Mouse (Mus musculus) embryonic fibroblast, embryonic 13.5 days (primary cell): Measurements from ENCODE around the gene Pcca. TPM values are rescaled to one million over a fixed set of nuclear protein-coding genes. Genes with fewer than 3 reads are reported as not detected.
A peak's percentile ranks its signal among the peaks of the same experiment; 100 is the strongest.

Experiments used
- H3K27ac ChIP-seq: 2 replicates; pipeline ENCODE4 v1.5.1; 2012; ENCODE audit warnings: low read length, control low read depth, inconsistent platforms; ENCODE audit not compliant: insufficient read depth
- H3K4me1 ChIP-seq: 2 replicates; pipeline ENCODE4 v1.6.1; 2011; ENCODE audit warnings: low read length; ENCODE audit not compliant: control insufficient read depth, insufficient read depth
- H3K4me3 ChIP-seq: 2 replicates; pipeline ENCODE4 v1.5.1; 2011; ENCODE audit warnings: mild to moderate bottlenecking, control low read depth, low read length; ENCODE audit not compliant: insufficient read depth
- CTCF ChIP-seq: IDR thresholded peaks from 2 replicates; pipeline ENCODE4 v1.5.1; 2011; ENCODE audit warnings: mild to moderate bottlenecking, control low read depth, low read length, moderate library complexity, borderline replicate concordance; ENCODE audit not compliant: insufficient read depth
- POLR2A ChIP-seq: IDR thresholded peaks from 2 replicates; pipeline ENCODE4 v1.6.1; 2011; ENCODE audit warnings: low read depth, mild to moderate bottlenecking, control low read depth, low read length, moderate library complexity
- polyA plus RNA-seq: library from polyadenylated mRNA; stranded (reverse); fragments of >200 nt; gene quantifications from 2 replicates; pipeline ENCODE4 v1.2.4, GENCODE M21; 2011; ENCODE audit warnings: low read depth; ENCODE audit not compliant: missing spikeins, insufficient read length

Pcca gene
- polyA plus RNA-seq, 1 experiment: 30.5 TPM

GRCm38 (mm10) chr14:122598802-122599201 is 64.7 kb downstream of the Pcca start:
- Histone ChIP-seq H3K4me1 (no peaks in the 10 kb centered on the region; the same call in 1 of the 2 replicates), H3K4me3 (no peak overlapping the region), H3K27ac (no peak overlapping the region)
- TF ChIP-seq POLR2A (no peak), CTCF (no peak)

- Histone ChIP-seq H3K27ac (no peak overlapping the region), H3K4me3 (no peak overlapping the region), H3K4me1 (no peaks in the 10 kb centered on the region; the same call in 1 of the 2 replicates)
- TF ChIP-seq POLR2A (no peak), CTCF (no peak)
Observed at GRCm38 (mm10) chr14:122599839-122600238, 65.7 kb downstream of the Pcca start.

GRCm38 (mm10) chr14:122602701-122603100 is 68.6 kb downstream of the Pcca start:
- TF ChIP-seq CTCF: no peak
- no peak for TF ChIP-seq POLR2A
- Histone ChIP-seq H3K4me3 (no peak overlapping the region), H3K4me1 (no peaks in the 10 kb centered on the region; the same call in 1 of the 2 replicates), H3K27ac (no peak overlapping the region)

GRCm38 (mm10) chr14:122606499-122606898 is 72.4 kb downstream of the Pcca start:
- TF ChIP-seq CTCF (no peak), POLR2A (no peak)
- H3K4me3 ChIP-seq: no peak overlapping the region
- no peak overlapping the region for H3K27ac ChIP-seq
- H3K4me1 ChIP-seq: no peaks in the 10 kb centered on the region; the same call in 1 of the 2 replicates

GRCm38 (mm10) chr14:122607456-122607855 is 73.3 kb downstream of the Pcca start:
- no peak for TF ChIP-seq POLR2A
- TF ChIP-seq CTCF: no peak
- no peak overlapping the region for H3K4me3 ChIP-seq
- no peaks in the 10 kb centered on the region for H3K4me1 ChIP-seq
- peak overlapping the region; percentile 40; the same call in 1 of the 2 replicates for H3K27ac ChIP-seq

- TF ChIP-seq POLR2A (no peak), CTCF (no peak)
- Histone ChIP-seq H3K4me3 (no peak overlapping the region), H3K27ac (no peak overlapping the region), H3K4me1 (no peaks in the 10 kb centered on the region)
Observed at GRCm38 (mm10) chr14:122608323-122608722, 74.2 kb downstream of the Pcca start.

GRCm38 (mm10) chr14:122611035-122611434 is 76.9 kb downstream of the Pcca start:
- H3K27ac ChIP-seq: no peak overlapping the region
- H3K4me1 ChIP-seq: no peaks in the 10 kb centered on the region
- H3K4me3 ChIP-seq: no peak overlapping the region
- TF ChIP-seq CTCF (no peak), POLR2A (no peak)

- Histone ChIP-seq H3K27ac (no peak overlapping the region), H3K4me3 (no peak overlapping the region)
Observed at GRCm38 (mm10) chr14:122612317-122612716, 78.2 kb downstream of the Pcca start.

GRCm38 (mm10) chr14:122617656-122618055 is 83.5 kb downstream of the Pcca start:
- H3K27ac ChIP-seq: no peak overlapping the region
- no peak overlapping the region for H3K4me3 ChIP-seq
- H3K4me1 ChIP-seq: no peaks in the 10 kb centered on the region
- TF ChIP-seq POLR2A (no peak), CTCF (no peak)

More at GRCm38 (mm10) chr14:122612317-122612716, 78.2 kb downstream of the Pcca start:
- H3K4me1 ChIP-seq: no peaks in the 10 kb centered on the region
- TF ChIP-seq CTCF (no peak), POLR2A (no peak)

- Histone ChIP-seq H3K4me1 (no peaks in the 10 kb centered on the region), H3K27ac (no peak overlapping the region), H3K4me3 (no peak overlapping the region)
- TF ChIP-seq POLR2A: no peak
- TF ChIP-seq CTCF: no peak
Observed at GRCm38 (mm10) chr14:122633416-122633815, 99.3 kb downstream of the Pcca start.

- TF ChIP-seq POLR2A (no peak), CTCF (no peak)
- Histone ChIP-seq H3K27ac (no peak overlapping the region), H3K4me3 (no peak overlapping the region), H3K4me1 (no peaks in the 10 kb centered on the region)
Observed at GRCm38 (mm10) chr14:122636601-122637000, 102.5 kb downstream of the Pcca start.
